Mouse (Mus musculus): Measurements from ENCODE around the gene Dcaf1. TPM values are rescaled to one million over a fixed set of nuclear protein-coding genes. Genes with fewer than 3 reads are reported as not detected.

Dcaf1 gene
- polyA plus RNA-seq, 1 experiment from 2014 or later = 20.8 TPM

- Histone ChIP-seq H3K4me1 (ENCODE audit: control insufficient read depth in 2 of 2, insufficient read depth in 2 of 2, low read length in 2 of 2) (peaks cover 11 to 14% of the 10 kb centered on the region in 2 experiments), H3K27ac (replicated peaks in 1 of 2; ENCODE audit: control insufficient read depth in 1 of 2, insufficient read depth in 1 of 2, low read depth in 2 of 2, low read length in 2 of 2) (peak within 1 kb of the TSS; percentile 94), H3K9ac (ENCODE audit: low read length) (peak within 1 kb of the TSS; percentile 87), H3K9me3 (ENCODE audit: control insufficient read depth, low read length) (no peaks in the 10 kb centered on the region), H3K27me3 (ENCODE audit: control insufficient read depth, insufficient read depth, low read length) (no peaks in the 10 kb centered on the region), H3K4me2 (ENCODE audit: low read length) (peak within 1 kb of the TSS; percentile 92), H3K36me3 (ENCODE audit: control insufficient read depth, insufficient read depth, low read length) (peaks cover 33% of the 10 kb centered on the region), H3K4me3 (ENCODE audit: control insufficient read depth in 1 of 2, insufficient read depth in 1 of 2, low read depth in 1 of 2, low read length in 2 of 2) (peak within 1 kb of the TSS; percentile 71 to 73)
- WGBS = under 1% methylated on average over 59 of the region's 59 CpGs
- peak; percentile 98 for ATAC-seq (ENCODE audit: insufficient number of reproducible peaks, insufficient read depth, low FRiP score, low read depth)
Observed at GRCm38 (mm10) chr9:106891829-106892551, 70.3 kb downstream of the Dcaf1 start, which contains the start of gene Manf. Gene Manf, minus strand, starts transcription at chr9:106891979.

GRCm38 (mm10) chr9:106892552-106892875 is 70.8 kb downstream of the Dcaf1 start:
- H3K36me3 ChIP-seq (ENCODE audit: control insufficient read depth, insufficient read depth, low read length) = peaks cover 32% of the 10 kb centered on the region
- ATAC-seq (ENCODE audit: insufficient number of reproducible peaks, insufficient read depth, low FRiP score, low read depth) = no peak
- H3K4me2 ChIP-seq (ENCODE audit: low read length) = peak overlapping the region; percentile 92
- H3K27me3 ChIP-seq (ENCODE audit: control insufficient read depth, insufficient read depth, low read length) = no peaks in the 10 kb centered on the region
- WGBS = under 1% methylated on average over 9 of the region's 9 CpGs
- peak overlapping the region; percentile 70 to 73 for H3K4me3 ChIP-seq (ENCODE audit: control insufficient read depth in 1 of 2, insufficient read depth in 1 of 2, low read depth in 1 of 2, low read length in 2 of 2)
- H3K27ac ChIP-seq (replicated peaks in 1 of 2; ENCODE audit: control insufficient read depth in 1 of 2, insufficient read depth in 1 of 2, low read depth in 2 of 2, low read length in 2 of 2) = peak overlapping the region; percentile 94
- no peaks in the 10 kb centered on the region for H3K9me3 ChIP-seq (ENCODE audit: control insufficient read depth, low read length)
- peaks cover 10 to 12% of the 10 kb centered on the region in 2 experiments for H3K4me1 ChIP-seq (ENCODE audit: control insufficient read depth in 2 of 2, insufficient read depth in 2 of 2, low read length in 2 of 2)
- H3K9ac ChIP-seq (ENCODE audit: low read length) = peak overlapping the region; percentile 86

GRCm38 (mm10) chr9:106893327-106893726 is 71.7 kb downstream of the Dcaf1 start:
- 62% methylated on average over 3 of the region's 3 CpGs for WGBS
- peaks cover 9 to 11% of the 10 kb centered on the region in 2 experiments for H3K4me1 ChIP-seq (ENCODE audit: control insufficient read depth in 2 of 2, insufficient read depth in 2 of 2, low read length in 2 of 2)
- H3K36me3 ChIP-seq (ENCODE audit: control insufficient read depth, insufficient read depth, low read length) = peaks cover 24% of the 10 kb centered on the region
- H3K9ac ChIP-seq (ENCODE audit: low read length) = no peak overlapping the region
- no peak overlapping the region for H3K4me3 ChIP-seq (ENCODE audit: control insufficient read depth in 1 of 2, insufficient read depth in 1 of 2, low read depth in 1 of 2, low read length in 2 of 2)
- H3K27ac ChIP-seq (replicated peaks in 1 of 2; ENCODE audit: control insufficient read depth in 1 of 2, insufficient read depth in 1 of 2, low read depth in 2 of 2, low read length in 2 of 2) = no peak overlapping the region
- no peaks in the 10 kb centered on the region for H3K27me3 ChIP-seq (ENCODE audit: control insufficient read depth, insufficient read depth, low read length)
- H3K9me3 ChIP-seq (ENCODE audit: control insufficient read depth, low read length) = no peaks in the 10 kb centered on the region
- no peak overlapping the region for H3K4me2 ChIP-seq (ENCODE audit: low read length)
- ATAC-seq (ENCODE audit: insufficient number of reproducible peaks, insufficient read depth, low FRiP score, low read depth) = no peak

- H3K4me2 ChIP-seq (ENCODE audit: low read length) = no peak overlapping the region
- no peak for ATAC-seq (ENCODE audit: insufficient number of reproducible peaks, insufficient read depth, low FRiP score, low read depth)
- no peaks in the 10 kb centered on the region for H3K9me3 ChIP-seq (ENCODE audit: control insufficient read depth, low read length)
- H3K4me1 ChIP-seq (ENCODE audit: control insufficient read depth in 2 of 2, insufficient read depth in 2 of 2, low read length in 2 of 2) = no peaks in the 10 kb centered on the region
- H3K27ac ChIP-seq (replicated peaks in 1 of 2; ENCODE audit: control insufficient read depth in 1 of 2, insufficient read depth in 1 of 2, low read depth in 2 of 2, low read length in 2 of 2) = no peak overlapping the region
- H3K9ac ChIP-seq (ENCODE audit: low read length) = no peak overlapping the region
- 75% methylated on average over 1 of the region's 1 CpGs for WGBS
- no peaks in the 10 kb centered on the region for H3K36me3 ChIP-seq (ENCODE audit: control insufficient read depth, insufficient read depth, low read length)
- no peaks in the 10 kb centered on the region for H3K27me3 ChIP-seq (ENCODE audit: control insufficient read depth, insufficient read depth, low read length)
- H3K4me3 ChIP-seq (ENCODE audit: control insufficient read depth in 1 of 2, insufficient read depth in 1 of 2, low read depth in 1 of 2, low read length in 2 of 2) = no peak overlapping the region
Observed at GRCm38 (mm10) chr9:106898901-106899300, 77.2 kb downstream of the Dcaf1 start.

- no peaks in the 10 kb centered on the region for H3K9me3 ChIP-seq (ENCODE audit: control insufficient read depth, low read length)
- WGBS = 80% methylated on average over 7 of the region's 7 CpGs
- no peaks in the 10 kb centered on the region for H3K36me3 ChIP-seq (ENCODE audit: control insufficient read depth, insufficient read depth, low read length)
- no peak overlapping the region for H3K4me3 ChIP-seq (ENCODE audit: control insufficient read depth in 1 of 2, insufficient read depth in 1 of 2, low read depth in 1 of 2, low read length in 2 of 2)
- H3K4me2 ChIP-seq (ENCODE audit: low read length) = no peak overlapping the region
- no peak overlapping the region for H3K9ac ChIP-seq (ENCODE audit: low read length)
- no peak for ATAC-seq (ENCODE audit: insufficient number of reproducible peaks, insufficient read depth, low FRiP score, low read depth)
- H3K27ac ChIP-seq (replicated peaks in 1 of 2; ENCODE audit: control insufficient read depth in 1 of 2, insufficient read depth in 1 of 2, low read depth in 2 of 2, low read length in 2 of 2) = no peak overlapping the region
- H3K4me1 ChIP-seq (ENCODE audit: control insufficient read depth in 2 of 2, insufficient read depth in 2 of 2, low read length in 2 of 2) = no peaks in the 10 kb centered on the region
- no peaks in the 10 kb centered on the region for H3K27me3 ChIP-seq (ENCODE audit: control insufficient read depth, insufficient read depth, low read length)
Observed at GRCm38 (mm10) chr9:106901596-106901995, 79.9 kb downstream of the Dcaf1 start.

GRCm38 (mm10) chr9:106903099-106903790 is 81.6 kb downstream of the Dcaf1 start:
- no peak for ATAC-seq (ENCODE audit: insufficient number of reproducible peaks, insufficient read depth, low FRiP score, low read depth)
- Histone ChIP-seq H3K4me1 (ENCODE audit: control insufficient read depth in 2 of 2, insufficient read depth in 2 of 2, low read length in 2 of 2) (no peaks in the 10 kb centered on the region), H3K4me2 (ENCODE audit: low read length) (no peak overlapping the region), H3K9me3 (ENCODE audit: control insufficient read depth, low read length) (no peaks in the 10 kb centered on the region), H3K27me3 (ENCODE audit: control insufficient read depth, insufficient read depth, low read length) (no peaks in the 10 kb centered on the region), H3K4me3 (ENCODE audit: control insufficient read depth in 1 of 2, insufficient read depth in 1 of 2, low read depth in 1 of 2, low read length in 2 of 2) (no peak overlapping the region), H3K27ac (replicated peaks in 1 of 2; ENCODE audit: control insufficient read depth in 1 of 2, insufficient read depth in 1 of 2, low read depth in 2 of 2, low read length in 2 of 2) (no peak overlapping the region), H3K36me3 (ENCODE audit: control insufficient read depth, insufficient read depth, low read length) (no peaks in the 10 kb centered on the region), H3K9ac (ENCODE audit: low read length) (no peak overlapping the region)
- WGBS = 59% methylated on average over 4 of the region's 4 CpGs

- H3K4me3 ChIP-seq (ENCODE audit: control insufficient read depth in 1 of 2, insufficient read depth in 1 of 2, low read depth in 1 of 2, low read length in 2 of 2) = no peak overlapping the region
- H3K27me3 ChIP-seq (ENCODE audit: control insufficient read depth, insufficient read depth, low read length) = no peaks in the 10 kb centered on the region
- H3K9me3 ChIP-seq (ENCODE audit: control insufficient read depth, low read length) = no peaks in the 10 kb centered on the region
- H3K4me1 ChIP-seq (ENCODE audit: control insufficient read depth in 2 of 2, insufficient read depth in 2 of 2, low read length in 2 of 2) = no peaks in the 10 kb centered on the region
- H3K36me3 ChIP-seq (ENCODE audit: control insufficient read depth, insufficient read depth, low read length) = no peaks in the 10 kb centered on the region
- no peak overlapping the region for H3K4me2 ChIP-seq (ENCODE audit: low read length)
- H3K27ac ChIP-seq (replicated peaks in 1 of 2; ENCODE audit: control insufficient read depth in 1 of 2, insufficient read depth in 1 of 2, low read depth in 2 of 2, low read length in 2 of 2) = no peak overlapping the region
- no peak for ATAC-seq (ENCODE audit: insufficient number of reproducible peaks, insufficient read depth, low FRiP score, low read depth)
- WGBS = 5% methylated on average over 1 of the region's 1 CpGs
- no peak overlapping the region for H3K9ac ChIP-seq (ENCODE audit: low read length)
Observed at GRCm38 (mm10) chr9:106903791-106904134, 82.1 kb downstream of the Dcaf1 start.
